Mouse (Mus musculus): ENCODE measurements at regions not wholly inside any gene's neighbourhood (a gene's known extent, or its start where the extent isn't known, plus 50 kb on each side); places are given as distances from the start of the nearest gene placed in this dataset.

DNA sequence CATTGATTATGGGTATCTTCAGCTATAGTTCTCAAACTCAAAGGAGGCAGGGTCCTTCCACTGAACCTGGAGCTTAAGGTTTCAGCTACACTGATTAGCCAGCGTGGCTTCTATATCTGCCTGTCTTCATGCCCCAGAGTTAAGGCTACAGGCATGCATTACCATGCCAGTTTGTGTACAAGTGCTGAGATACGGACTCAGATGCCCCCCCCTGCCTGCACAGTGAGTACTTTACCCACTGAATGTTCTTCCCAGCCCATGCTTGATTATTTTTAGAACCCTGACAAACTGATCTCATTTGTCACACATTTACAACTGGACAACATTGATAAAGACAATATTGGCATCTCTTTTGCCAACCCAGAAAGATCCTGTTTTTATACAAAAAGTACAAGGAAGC is 206.8 kb upstream of the Hey2 start:
- Histone ChIP-seq H3K9ac (replicated peaks; ENCODE audit: low read length) (no peak overlapping the region), H3K36me3 (ENCODE audit: insufficient read depth, low read length) (no peaks in the 10 kb centered on the region), H3K27ac (no peak overlapping the region), H3K27me3 (ENCODE audit: insufficient read depth, low read length) (no peaks in the 10 kb centered on the region), H3K4me3 (ENCODE audit: low read length) (no peak overlapping the region), H3K4me2 (ENCODE audit: low read depth, low read length) (no peak overlapping the region), H3K9me3 (ENCODE audit: low read length) (no peaks in the 10 kb centered on the region), H3K4me1 (ENCODE audit: insufficient read depth, low read length) (no peaks in the 10 kb centered on the region)
- DNase-seq (ENCODE audit: low spot score) (no peak), ATAC-seq (no peak)
- TF ChIP-seq CTCF (IDR thresholded peaks at IDR 0.05; ENCODE audit: low read depth), result no peak
- 86% methylated on average over 2 of the region's 2 CpGs for WGBS

GRCm38 (mm10) chr10:31035611-31036010 is 193.0 kb upstream of the Hey2 start:
- no peaks in the 10 kb centered on the region for H3K4me1 ChIP-seq (ENCODE audit: insufficient read depth, low read length)
- H3K4me2 ChIP-seq (ENCODE audit: low read depth, low read length), result no peak overlapping the region
- H3K27ac ChIP-seq, result no peak overlapping the region
- ATAC-seq (no peak), DNase-seq (ENCODE audit: low spot score) (no peak)
- no peaks in the 10 kb centered on the region for H3K36me3 ChIP-seq (ENCODE audit: insufficient read depth, low read length)
- H3K9me3 ChIP-seq (ENCODE audit: low read length), result no peaks in the 10 kb centered on the region
- H3K4me3 ChIP-seq (ENCODE audit: low read length), result no peak overlapping the region
- H3K9ac ChIP-seq (replicated peaks; ENCODE audit: low read length), result no peak overlapping the region
- TF ChIP-seq CTCF (IDR thresholded peaks at IDR 0.05; ENCODE audit: low read depth), result no peak
- no peaks in the 10 kb centered on the region for H3K27me3 ChIP-seq (ENCODE audit: insufficient read depth, low read length)
- 92% methylated on average over 4 of the region's 4 CpGs for WGBS

GRCm38 (mm10) chr10:31034782-31035181 is 192.2 kb upstream of the Hey2 start:
- no peaks in the 10 kb centered on the region for H3K36me3 ChIP-seq (ENCODE audit: insufficient read depth, low read length)

DNA sequence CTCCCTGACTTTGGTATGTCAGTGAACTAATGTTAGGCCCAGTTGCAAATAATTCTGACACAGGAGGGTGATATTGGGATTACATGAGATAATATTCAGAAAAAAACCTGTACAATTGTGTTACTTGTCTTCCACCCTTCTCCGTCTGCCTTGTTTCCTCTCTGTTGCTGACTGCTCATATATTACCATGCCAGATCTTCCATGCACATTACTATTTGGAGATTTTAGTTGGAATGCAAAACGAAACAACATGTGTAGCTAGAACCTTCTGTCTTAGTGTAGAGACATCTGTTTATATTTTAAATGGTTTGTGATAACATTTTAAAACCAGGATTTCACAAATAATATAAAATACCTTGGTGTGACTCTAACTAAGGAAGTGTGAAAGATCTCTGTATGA is 188.1 kb upstream of the Hey2 start:
- H3K36me3 ChIP-seq (ENCODE audit: insufficient read depth, low read length), result no peaks in the 10 kb centered on the region
- no peak overlapping the region for H3K27ac ChIP-seq
- DNase-seq (ENCODE audit: low spot score), result no peak
- H3K27me3 ChIP-seq (ENCODE audit: insufficient read depth, low read length), result no peaks in the 10 kb centered on the region
- H3K4me2 ChIP-seq (ENCODE audit: low read depth, low read length), result no peak overlapping the region
- no peak for TF ChIP-seq CTCF (IDR thresholded peaks at IDR 0.05; ENCODE audit: low read depth)
- WGBS, result 80% methylated on average over 2 of the region's 2 CpGs
- no peak overlapping the region for H3K9ac ChIP-seq (replicated peaks; ENCODE audit: low read length)
- H3K4me3 ChIP-seq (ENCODE audit: low read length), result no peak overlapping the region
- no peak for ATAC-seq
- no peaks in the 10 kb centered on the region for H3K9me3 ChIP-seq (ENCODE audit: low read length)
- no peaks in the 10 kb centered on the region for H3K4me1 ChIP-seq (ENCODE audit: insufficient read depth, low read length)

More at GRCm38 (mm10) chr10:31034782-31035181, 192.2 kb upstream of the Hey2 start:
- Histone ChIP-seq H3K27ac (no peak overlapping the region), H3K4me2 (ENCODE audit: low read depth, low read length) (no peak overlapping the region), H3K9me3 (ENCODE audit: low read length) (no peaks in the 10 kb centered on the region), H3K9ac (replicated peaks; ENCODE audit: low read length) (no peak overlapping the region), H3K4me1 (ENCODE audit: insufficient read depth, low read length) (no peaks in the 10 kb centered on the region), H3K4me3 (ENCODE audit: low read length) (no peak overlapping the region), H3K27me3 (ENCODE audit: insufficient read depth, low read length) (no peaks in the 10 kb centered on the region)
- DNase-seq (ENCODE audit: low spot score) (no peak), ATAC-seq (no peak)
- no peak for TF ChIP-seq CTCF (IDR thresholded peaks at IDR 0.05; ENCODE audit: low read depth)
- 71% methylated on average over 3 of the region's 3 CpGs for WGBS

- peak; percentile 61 for DNase-seq (ENCODE audit: low spot score)
- no peak overlapping the region for H3K4me3 ChIP-seq (ENCODE audit: low read length)
These were observed 183.8 kb upstream of the Hey2 start for GRCm38 (mm10) chr10:31026440-31026839.

DNA sequence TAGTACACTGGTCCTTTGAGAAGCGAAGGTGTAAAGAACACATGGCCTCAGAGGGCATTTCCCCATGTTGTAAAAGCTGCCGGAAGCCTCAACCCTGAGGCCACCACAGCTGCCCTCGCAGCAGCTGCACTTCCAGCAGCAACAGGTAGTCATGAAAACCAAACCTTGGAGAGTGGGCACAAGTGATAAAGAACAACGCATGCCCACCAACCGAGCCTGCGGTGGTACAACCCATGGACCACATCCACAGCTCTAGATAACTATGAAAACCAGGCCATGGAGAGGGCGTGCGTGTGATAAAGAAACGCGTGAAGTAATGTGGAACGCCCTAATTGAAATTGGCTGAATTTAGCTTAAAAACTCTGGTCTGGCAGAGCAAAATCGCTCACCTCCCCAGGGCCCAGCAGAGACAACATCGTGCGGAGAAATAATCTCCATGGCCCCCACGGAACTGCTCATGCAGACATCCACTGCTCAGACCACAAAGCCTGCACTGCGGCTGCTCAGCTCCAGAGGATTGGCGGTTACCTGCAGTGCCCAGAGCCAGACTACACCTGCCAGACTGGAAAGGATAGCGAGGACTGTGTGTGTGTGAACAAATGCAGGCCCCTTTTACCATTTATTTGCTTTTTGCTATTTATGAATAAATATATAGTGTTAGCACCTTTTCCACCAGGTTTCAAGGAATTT is 170.2 kb upstream of the Hey2 start:
- no peak for TF ChIP-seq CTCF (IDR thresholded peaks at IDR 0.05; ENCODE audit: low read depth)
- H3K27me3 ChIP-seq (ENCODE audit: insufficient read depth, low read length), result no peaks in the 10 kb centered on the region
- WGBS, result 88% methylated on average over 18 of the region's 18 CpGs

More at GRCm38 (mm10) chr10:31026440-31026839, 183.8 kb upstream of the Hey2 start:
- peak; percentile 67 for ATAC-seq
- H3K27ac ChIP-seq, result no peak overlapping the region
- no peaks in the 10 kb centered on the region for H3K36me3 ChIP-seq (ENCODE audit: insufficient read depth, low read length)
- WGBS, result 22% methylated on average over 1 of the region's 1 CpGs
- H3K4me1 ChIP-seq (ENCODE audit: insufficient read depth, low read length), result no peaks in the 10 kb centered on the region
- no peaks in the 10 kb centered on the region for H3K9me3 ChIP-seq (ENCODE audit: low read length)
- TF ChIP-seq CTCF (IDR thresholded peaks at IDR 0.05; ENCODE audit: low read depth), result no peak
- H3K4me2 ChIP-seq (ENCODE audit: low read depth, low read length), result no peak overlapping the region
- no peaks in the 10 kb centered on the region for H3K27me3 ChIP-seq (ENCODE audit: insufficient read depth, low read length)
- no peak overlapping the region for H3K9ac ChIP-seq (replicated peaks; ENCODE audit: low read length)

DNA sequence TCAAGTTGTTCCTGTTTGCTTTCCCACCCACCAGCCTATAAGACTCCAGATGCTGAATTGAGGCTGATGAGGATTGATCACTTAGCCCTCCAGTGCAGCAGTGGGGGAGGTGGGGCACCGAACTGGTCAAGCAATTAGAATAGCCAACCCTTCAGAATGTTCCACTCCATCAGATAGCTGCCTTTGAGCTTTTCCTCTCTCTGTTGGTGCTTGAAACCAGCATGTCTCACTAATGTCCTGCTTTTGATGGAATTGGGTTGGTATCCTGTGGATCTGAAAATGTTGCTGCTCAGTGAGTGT is 167.3 kb upstream of the Hey2 start:
- no peak overlapping the region for H3K4me2 ChIP-seq (ENCODE audit: low read depth, low read length)
- no peak overlapping the region for H3K4me3 ChIP-seq (ENCODE audit: low read length)
- no peak for DNase-seq (ENCODE audit: low spot score)
- 45% methylated on average over 1 of the region's 1 CpGs for WGBS
- H3K27me3 ChIP-seq (ENCODE audit: insufficient read depth, low read length), result no peaks in the 10 kb centered on the region
- H3K36me3 ChIP-seq (ENCODE audit: insufficient read depth, low read length), result no peaks in the 10 kb centered on the region
- no peaks in the 10 kb centered on the region for H3K9me3 ChIP-seq (ENCODE audit: low read length)
- no peak for ATAC-seq
- H3K4me1 ChIP-seq (ENCODE audit: insufficient read depth, low read length), result no peaks in the 10 kb centered on the region
- TF ChIP-seq CTCF (IDR thresholded peaks at IDR 0.05; ENCODE audit: low read depth), result no peak
- no peak overlapping the region for H3K9ac ChIP-seq (replicated peaks; ENCODE audit: low read length)
- no peak overlapping the region for H3K27ac ChIP-seq

More for the DNA sequence above, 170.2 kb upstream of the Hey2 start:
- H3K4me2 ChIP-seq (ENCODE audit: low read depth, low read length), result no peak overlapping the region
- no peak overlapping the region for H3K9ac ChIP-seq (replicated peaks; ENCODE audit: low read length)
- no peaks in the 10 kb centered on the region for H3K36me3 ChIP-seq (ENCODE audit: insufficient read depth, low read length)
- no peaks in the 10 kb centered on the region for H3K4me1 ChIP-seq (ENCODE audit: insufficient read depth, low read length)
- ATAC-seq, result no peak
- H3K9me3 ChIP-seq (ENCODE audit: low read length), result no peaks in the 10 kb centered on the region
- no peak for DNase-seq (ENCODE audit: low spot score)
- H3K4me3 ChIP-seq (ENCODE audit: low read length), result no peak overlapping the region
- no peak overlapping the region for H3K27ac ChIP-seq
